Mouse (Mus musculus): ENCODE results near the gene Krtap4-16. TPM values are rescaled to one million over a fixed set of nuclear protein-coding genes. Genes with fewer than 3 reads are reported as not detected.

Krtap4-16 gene
- polyA plus RNA-seq (2012; rRNA removed): not detected in 2 replicates

DNA sequence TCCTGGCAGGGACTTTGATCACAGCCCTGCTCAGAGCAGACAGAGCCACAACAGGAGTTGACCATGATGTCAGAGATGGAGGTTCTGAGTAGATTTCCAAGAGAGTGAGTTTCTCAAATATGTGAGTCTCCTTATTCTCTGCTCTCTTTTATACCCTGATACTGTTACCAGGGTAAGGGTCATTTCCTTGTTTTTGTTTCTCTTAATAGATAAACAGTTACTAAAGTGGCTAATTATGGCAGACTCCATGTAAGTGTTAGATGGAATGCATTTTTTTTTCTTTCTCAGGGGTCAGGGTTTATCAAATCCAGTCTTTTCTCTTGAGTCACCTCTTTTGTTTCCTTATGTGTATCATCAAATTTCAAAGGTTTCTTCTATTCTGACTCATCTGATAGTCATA lies at the start of gene Krtap4-16:
Krtap4-16 (minus strand) TSS at position 101 of the 400 bp plus-strand sequence.

DNA sequence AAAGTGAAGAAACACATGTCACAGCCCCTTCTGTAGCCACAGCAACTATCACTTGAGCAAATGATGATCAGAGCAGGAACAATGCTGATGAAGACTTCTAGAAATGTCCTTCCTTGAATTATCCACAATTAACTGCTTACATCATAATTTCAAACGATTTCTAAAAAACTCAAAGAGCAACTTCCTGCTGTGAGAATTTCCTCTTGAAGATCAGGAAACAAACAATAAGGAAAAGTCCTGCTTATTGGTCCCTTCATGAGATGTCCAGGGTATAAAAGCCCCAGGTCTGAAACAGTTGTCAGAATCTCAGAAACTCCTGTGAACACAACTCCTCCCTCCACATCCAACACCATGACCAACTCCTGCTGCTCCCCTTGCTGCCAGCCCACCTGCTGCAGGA lies 27.5 kb upstream of the Krtap4-16 start, which contains the start of gene Gm11567:
Gm11567 (plus strand) TSS at position 301 of the 400 bp plus-strand sequence.

DNA sequence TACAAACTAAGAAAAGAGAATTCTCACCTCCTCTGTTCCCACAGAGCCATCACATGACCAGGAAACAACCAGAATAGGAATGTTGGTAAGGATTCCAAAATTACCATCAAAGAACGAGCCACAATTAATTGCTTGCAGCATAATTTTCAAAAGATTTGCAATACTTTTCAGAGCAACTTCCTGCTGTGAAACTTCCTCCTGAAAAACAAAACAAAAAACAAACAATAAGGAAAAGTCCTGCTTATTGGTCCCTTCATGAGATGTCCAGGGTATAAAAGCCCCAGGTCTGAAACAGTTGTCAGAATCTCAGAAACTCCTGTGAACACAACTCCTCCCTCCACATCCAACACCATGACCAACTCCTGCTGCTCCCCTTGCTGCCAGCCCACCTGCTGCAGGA lies 21.7 kb upstream of the Krtap4-16 start, which contains the start of gene Krtap9-1:
Krtap9-1 (plus strand) TSS at position 301 of the 400 bp plus-strand sequence.

DNA sequence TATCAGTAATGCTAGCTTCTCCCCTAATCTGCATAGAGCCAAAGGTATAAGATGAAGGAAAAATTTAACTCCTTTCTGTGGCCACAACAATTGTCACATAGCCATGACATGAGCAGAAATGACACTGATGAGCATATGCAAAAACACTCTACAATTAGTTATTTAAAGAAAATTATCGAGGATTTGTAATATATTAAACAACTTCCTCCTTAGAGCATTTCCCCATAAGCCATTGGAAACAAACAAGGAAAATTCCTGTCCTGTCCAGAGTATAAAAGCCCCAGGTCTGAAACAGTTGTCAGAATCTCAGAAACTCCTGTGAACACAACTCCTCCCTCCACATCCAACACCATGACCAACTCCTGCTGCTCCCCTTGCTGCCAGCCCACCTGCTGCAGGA lies 12.8 kb upstream of the Krtap4-16 start, which contains the start of gene Gm11559:
Gm11559 (plus strand) TSS at position 301 of the 400 bp plus-strand sequence.

DNA sequence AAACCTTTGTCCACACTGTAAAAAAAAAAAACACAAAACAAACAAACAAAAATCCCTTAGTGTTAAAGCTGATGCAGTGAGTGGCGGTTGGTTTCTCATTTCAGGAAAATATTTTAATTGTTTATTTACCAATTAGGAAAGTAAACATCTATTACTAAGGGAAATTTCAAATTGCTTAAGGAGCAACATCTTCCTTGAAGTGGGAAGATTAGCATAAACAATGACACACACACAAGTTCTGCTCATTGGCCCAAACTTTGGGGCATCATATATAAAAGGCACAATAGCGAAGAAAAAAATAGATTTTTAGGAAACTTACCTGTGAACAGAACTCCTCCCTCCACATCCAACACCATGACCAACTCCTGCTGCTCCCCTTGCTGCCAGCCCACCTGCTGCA lies 6.2 kb upstream of the Krtap4-16 start, which contains the start of gene Gm11568:
Gm11568 (plus strand) TSS at position 301 of the 400 bp plus-strand sequence.

DNA sequence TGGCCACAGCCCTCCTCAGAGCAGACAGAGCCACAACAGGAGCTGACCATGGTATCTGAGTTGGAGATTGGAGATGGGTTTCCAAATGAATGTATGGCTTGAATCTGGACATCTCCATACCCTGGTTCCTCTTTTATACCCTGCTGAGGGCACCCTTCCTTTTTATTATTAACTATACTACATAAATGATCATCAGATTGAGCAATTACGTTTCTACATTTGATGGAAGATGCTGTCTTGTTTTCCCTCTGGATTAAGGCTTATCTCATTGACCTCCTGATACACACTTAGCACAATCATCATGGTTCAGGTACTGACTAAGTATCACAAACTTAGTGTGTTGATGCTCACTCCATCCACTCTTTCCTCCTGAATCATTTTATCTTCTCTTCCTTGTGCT lies 13.4 kb downstream of the Krtap4-16 start, which contains the start of gene 2300003K06Rik:
2300003K06Rik (minus strand) TSS at position 101 of the 400 bp plus-strand sequence.

DNA sequence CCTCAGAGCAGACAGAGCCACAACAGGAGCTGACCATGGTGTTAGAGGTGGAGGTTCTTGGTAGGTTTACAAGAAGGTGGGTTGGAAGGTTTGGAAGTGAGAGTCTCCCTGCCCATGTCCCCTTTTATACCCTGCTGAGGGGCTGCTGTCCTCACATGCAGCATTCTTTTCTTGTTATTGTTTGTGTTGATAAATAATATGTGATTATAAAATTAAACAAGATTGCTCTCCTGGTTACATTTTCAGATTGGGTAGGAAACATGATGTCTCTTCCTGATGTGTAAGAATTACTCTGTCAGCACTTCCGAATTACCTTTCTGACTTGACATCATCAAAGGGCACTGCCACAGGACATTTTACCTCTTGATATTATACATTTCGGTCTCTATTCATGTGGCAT lies 35.8 kb downstream of the Krtap4-16 start, which contains the start of gene Gm11564:
Gm11564 (minus strand) TSS at position 101 of the 400 bp plus-strand sequence.

DNA sequence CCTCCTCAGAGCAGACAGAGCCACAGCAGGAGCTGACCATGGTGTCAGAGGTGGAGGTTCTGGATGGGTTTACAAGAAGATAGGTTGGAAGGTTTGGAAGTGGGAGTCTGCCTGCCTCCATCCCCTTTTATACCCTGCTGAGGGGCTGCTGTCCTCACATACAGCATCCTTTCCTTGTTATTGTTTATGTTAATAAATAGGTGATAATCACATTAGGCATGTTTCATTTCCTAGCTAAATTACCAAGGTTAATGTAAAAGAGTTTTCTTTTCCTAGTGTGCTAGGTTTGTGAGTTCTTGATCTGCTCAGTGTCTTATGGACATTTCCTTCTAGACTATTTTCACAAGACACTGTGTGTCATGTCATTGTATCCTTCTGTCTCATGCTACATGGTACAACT lies 41.6 kb downstream of the Krtap4-16 start, which contains the start of gene Krtap4-13:
Krtap4-13 (minus strand) TSS at position 101 of the 400 bp plus-strand sequence.

DNA sequence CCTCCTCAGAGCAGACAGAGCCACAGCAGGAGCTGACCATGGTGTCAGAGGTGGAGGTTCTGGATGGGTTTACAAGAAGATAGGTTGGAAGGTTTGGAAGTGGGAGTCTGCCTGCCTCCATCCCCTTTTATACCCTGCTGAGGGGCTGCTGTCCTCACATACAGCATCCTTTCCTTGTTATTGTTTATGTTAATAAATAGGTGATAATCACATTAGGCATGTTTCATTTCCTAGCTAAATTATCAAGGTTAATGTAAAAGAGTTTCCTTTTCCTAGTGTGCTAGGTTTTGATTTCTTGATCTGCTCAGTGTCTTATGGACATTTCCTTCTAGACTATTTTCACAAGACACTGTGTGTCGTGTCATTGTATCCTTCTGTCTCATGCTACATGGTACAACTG lies 47.1 kb downstream of the Krtap4-16 start, which contains the start of gene Gm11554:
Gm11554 (minus strand) TSS at position 101 of the 400 bp plus-strand sequence.

Other genes starting within 250 kb of the Krtap4-16 start
- gene Gm11938, start 248.3 kb downstream of the Krtap4-16 start, polyA plus RNA-seq (2012; rRNA removed): not detected in 2 replicates
- gene Gm11937, start 241.4 kb downstream of the Krtap4-16 start, polyA plus RNA-seq (2012; rRNA removed): not detected in 2 replicates
- gene Krtap2-4, start 236.8 kb downstream of the Krtap4-16 start, polyA plus RNA-seq (2012; rRNA removed): not detected in 2 replicates
- not detected in 2 replicates for gene Gm11562, start 231.2 kb downstream of the Krtap4-16 start, polyA plus RNA-seq (2012; rRNA removed)
- gene Krtap4-1, start 223.4 kb downstream of the Krtap4-16 start, polyA plus RNA-seq (2012; rRNA removed): not detected in 2 replicates
- not detected in 2 replicates for gene Krtap4-2, start 216.5 kb downstream of the Krtap4-16 start, polyA plus RNA-seq (2012; rRNA removed)
- gene Krtap4-7, start 207.5 kb downstream of the Krtap4-16 start, polyA plus RNA-seq (2012; rRNA removed): not detected in 2 replicates
- not detected in 2 replicates for gene Gm11555, start 201.4 kb downstream of the Krtap4-16 start, polyA plus RNA-seq (2012; rRNA removed)
- gene Gm11563, start 192.6 kb downstream of the Krtap4-16 start, polyA plus RNA-seq (2012; rRNA removed): not detected in 2 replicates
- gene Krtap4-6, start 185.6 kb downstream of the Krtap4-16 start, polyA plus RNA-seq (2012; rRNA removed): not detected in 2 replicates
- not detected in 2 replicates for gene Gm14190, start 160.9 kb downstream of the Krtap4-16 start, polyA plus RNA-seq (2012; rRNA removed)
- gene Gm14180, start 117.3 kb downstream of the Krtap4-16 start, polyA plus RNA-seq (2012; rRNA removed): not detected in 2 replicates
- not detected in 2 replicates for gene Gm11595, start 78.7 kb downstream of the Krtap4-16 start, polyA plus RNA-seq (2012; rRNA removed)
- gene Krtap4-8, start 70.9 kb downstream of the Krtap4-16 start, polyA plus RNA-seq (2012; rRNA removed): not detected in 2 replicates
- not detected in 2 replicates for gene Krtap4-9, start 66.4 kb downstream of the Krtap4-16 start, polyA plus RNA-seq (2012; rRNA removed)
- gene Gm11596, start 58.1 kb downstream of the Krtap4-16 start, polyA plus RNA-seq (2012; rRNA removed): not detected in 2 replicates
- gene Gm11569, start 52.7 kb downstream of the Krtap4-16 start, polyA plus RNA-seq (2012; rRNA removed): not detected in 2 replicates
- gene Gm11554, start 47.2 kb downstream of the Krtap4-16 start, polyA plus RNA-seq (2012; rRNA removed): not detected in 2 replicates
- gene Krtap4-13, start 41.7 kb downstream of the Krtap4-16 start, polyA plus RNA-seq (2012; rRNA removed): not detected in 2 replicates
- gene Gm11564, start 35.9 kb downstream of the Krtap4-16 start, polyA plus RNA-seq (2012; rRNA removed): not detected in 2 replicates
- gene 2300003K06Rik, start 13.5 kb downstream of the Krtap4-16 start, polyA plus RNA-seq (2012; rRNA removed): not detected in 2 replicates
- gene Gm11568, start 6.3 kb upstream of the Krtap4-16 start, polyA plus RNA-seq (2012; rRNA removed): not detected in 2 replicates
- not detected in 2 replicates for gene Gm11559, start 12.9 kb upstream of the Krtap4-16 start, polyA plus RNA-seq (2012; rRNA removed)
- not detected in 2 replicates for gene Krtap9-1, start 21.8 kb upstream of the Krtap4-16 start, polyA plus RNA-seq (2012; rRNA removed)
- gene Gm11567, start 27.6 kb upstream of the Krtap4-16 start, polyA plus RNA-seq (2012; rRNA removed): not detected in 2 replicates
- gene Krtap31-1, start 56.3 kb upstream of the Krtap4-16 start, polyA plus RNA-seq (2012; rRNA removed): not detected in 2 replicates
- not detected in 2 replicates for gene Gm11565, start 63.1 kb upstream of the Krtap4-16 start, polyA plus RNA-seq (2012; rRNA removed)
- gene Krtap31-2, start 84.7 kb upstream of the Krtap4-16 start, polyA plus RNA-seq (2012; rRNA removed): not detected in 2 replicates
- not detected in 2 replicates for gene Krtap9-5, start 96.9 kb upstream of the Krtap4-16 start, polyA plus RNA-seq (2012; rRNA removed)
- gene Krtap29-1, start 127.4 kb upstream of the Krtap4-16 start, polyA plus RNA-seq (2012; rRNA removed): not detected in 2 replicates
- gene Krtap16-1, start 135.0 kb upstream of the Krtap4-16 start, polyA plus RNA-seq (2012; rRNA removed): not detected in 2 replicates
- 0.29 and 0.34 TPM in 2 replicates for gene Krtap17-1, start 142.4 kb upstream of the Krtap4-16 start, polyA plus RNA-seq (2012; rRNA removed)
- gene Krt33a, start 164.6 kb upstream of the Krtap4-16 start, polyA plus RNA-seq (2012; rRNA removed): not detected in 2 replicates
- 0.16 TPM in 1 of 2 replicates, not detected in the other for gene Krt33b, start 178.3 kb upstream of the Krtap4-16 start, polyA plus RNA-seq (2012; rRNA removed)
- gene Krt34, start 189.9 kb upstream of the Krtap4-16 start, polyA plus RNA-seq (2012; rRNA removed): not detected in 2 replicates
- gene Krt31, start 198.9 kb upstream of the Krtap4-16 start, polyA plus RNA-seq (2012; rRNA removed): not detected in 2 replicates
- gene Krt32, start 236.6 kb upstream of the Krtap4-16 start, polyA plus RNA-seq (2012; rRNA removed): not detected in 2 replicates
- gene Krt35, start 244.6 kb upstream of the Krtap4-16 start, polyA plus RNA-seq (2012; rRNA removed): not detected in 2 replicates